Mouse (Mus musculus): ENCODE results near the gene Cracr2a.
A peak's percentile ranks its signal among the peaks of the same experiment; 100 is the strongest.

Gene Cracr2a

DNA sequence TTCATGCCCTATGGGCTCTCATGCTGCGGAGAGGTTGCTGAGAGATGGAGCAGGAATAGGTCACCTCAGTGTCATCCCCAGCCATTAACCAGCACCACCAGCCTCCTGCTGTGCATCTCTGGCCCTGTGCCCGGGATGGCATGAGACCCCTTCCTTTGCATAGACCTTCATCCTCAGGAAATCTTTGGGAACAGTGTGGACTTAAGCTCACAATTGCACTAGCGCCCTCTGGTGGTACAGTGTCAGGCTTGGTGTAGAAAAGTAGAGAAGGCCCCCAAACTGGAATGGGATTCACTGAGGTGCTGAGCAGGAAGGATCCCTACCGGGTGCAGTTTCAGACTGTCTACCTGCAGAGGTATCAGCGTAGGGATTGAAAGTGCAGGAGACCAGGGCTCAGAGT is 64.0 kb downstream of the Cracr2a start:
- DNase-seq (ENCODE audit: low read depth, low spot score) = peak; percentile 49

DNA sequence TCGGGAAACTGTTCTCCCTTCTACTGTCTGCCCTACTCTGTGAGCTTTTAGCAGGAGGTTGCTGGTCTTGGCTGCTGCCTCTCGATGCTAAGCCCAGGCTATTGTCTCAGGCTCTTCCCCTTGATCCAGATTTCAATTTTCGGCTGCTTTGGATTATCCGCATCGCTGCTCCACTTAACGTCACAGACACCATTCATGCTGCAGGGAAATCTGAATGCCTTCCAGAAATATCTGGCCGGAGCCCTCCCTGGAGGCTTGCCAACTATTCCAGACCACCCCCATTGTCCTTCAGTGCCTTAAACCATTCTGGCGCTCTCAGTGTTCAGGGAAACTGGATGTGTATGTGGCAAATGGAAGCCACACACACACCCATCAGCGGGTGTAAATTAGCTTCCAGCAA is 66.3 kb downstream of the Cracr2a start:
- DNase-seq (ENCODE audit: low read depth, low spot score) = no peak

DNA sequence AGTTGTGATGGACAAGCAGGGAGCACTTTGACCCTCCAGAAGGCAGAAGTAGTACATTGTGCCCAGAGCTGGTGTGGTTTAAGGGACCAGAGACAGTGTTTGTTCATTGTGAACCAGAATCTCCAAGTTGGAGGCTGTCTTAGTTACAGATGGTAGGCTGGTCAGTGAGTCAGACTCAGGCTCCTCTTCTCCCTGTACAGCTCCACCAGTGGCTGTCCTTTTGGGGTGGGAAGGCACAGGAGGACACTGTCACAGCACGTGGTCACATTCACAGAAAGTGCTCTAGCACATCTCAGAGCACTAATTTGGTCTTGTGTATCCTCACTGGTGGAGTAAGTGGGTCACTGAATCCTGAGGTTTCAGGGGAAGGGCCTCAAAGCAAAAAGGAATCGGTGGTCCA is 68.1 kb downstream of the Cracr2a start:
- no peak for DNase-seq (ENCODE audit: low read depth, low spot score)

DNA sequence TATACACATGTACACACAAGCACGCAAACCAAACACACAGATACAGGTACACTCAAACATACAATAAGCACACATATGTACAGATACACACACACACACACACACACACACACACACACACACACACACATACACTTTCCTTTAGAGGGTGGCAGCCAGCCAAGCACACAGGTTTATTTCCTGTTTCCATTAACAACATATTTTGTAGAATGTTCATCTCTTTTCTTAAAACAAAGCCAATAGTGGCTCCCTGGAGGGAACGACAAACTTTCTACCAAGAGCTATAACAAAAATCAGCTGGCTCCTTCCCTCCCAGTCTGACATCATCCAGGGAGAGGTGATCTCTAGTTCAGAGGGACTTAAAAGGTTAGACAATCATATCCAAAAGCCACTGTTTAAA is 73.7 kb downstream of the Cracr2a start:
- no peak for DNase-seq (ENCODE audit: low read depth, low spot score)

DNA sequence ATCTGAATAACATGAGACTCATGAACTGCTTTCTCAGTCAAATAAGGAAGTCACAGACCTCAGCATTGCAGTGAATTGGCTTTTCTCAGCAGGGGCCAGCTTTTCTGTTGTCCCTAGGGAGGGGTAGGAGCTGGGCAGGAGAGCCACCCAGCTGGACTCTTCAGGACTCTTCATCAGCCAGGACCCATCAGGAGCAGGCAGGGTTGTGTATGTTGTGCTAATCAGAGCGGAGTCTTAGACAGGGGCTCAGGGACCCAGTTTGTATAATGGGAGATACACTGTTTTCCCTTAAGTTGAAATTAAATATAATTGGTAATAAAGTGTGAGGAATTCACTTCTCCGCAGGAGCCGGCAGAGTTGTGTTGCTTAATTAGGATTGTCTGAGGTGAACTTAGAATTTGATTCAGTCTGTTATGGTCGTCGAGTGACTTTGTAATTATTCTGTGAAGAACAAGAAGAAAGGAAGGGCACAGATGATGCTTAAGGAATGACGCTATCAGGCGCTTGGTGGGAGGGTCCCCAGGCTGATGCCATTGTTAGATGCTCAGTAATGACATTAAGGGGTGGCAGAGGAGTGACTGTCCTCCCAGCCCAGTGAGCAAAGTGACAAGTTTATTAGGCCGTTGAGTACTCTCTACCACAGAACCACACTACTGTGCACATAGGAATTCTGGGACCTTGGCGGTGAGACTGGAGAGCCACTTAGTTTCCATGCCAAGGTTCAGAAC is 74.5 kb downstream of the Cracr2a start:
- DNase-seq (ENCODE audit: low read depth, low spot score) = no peak

DNA sequence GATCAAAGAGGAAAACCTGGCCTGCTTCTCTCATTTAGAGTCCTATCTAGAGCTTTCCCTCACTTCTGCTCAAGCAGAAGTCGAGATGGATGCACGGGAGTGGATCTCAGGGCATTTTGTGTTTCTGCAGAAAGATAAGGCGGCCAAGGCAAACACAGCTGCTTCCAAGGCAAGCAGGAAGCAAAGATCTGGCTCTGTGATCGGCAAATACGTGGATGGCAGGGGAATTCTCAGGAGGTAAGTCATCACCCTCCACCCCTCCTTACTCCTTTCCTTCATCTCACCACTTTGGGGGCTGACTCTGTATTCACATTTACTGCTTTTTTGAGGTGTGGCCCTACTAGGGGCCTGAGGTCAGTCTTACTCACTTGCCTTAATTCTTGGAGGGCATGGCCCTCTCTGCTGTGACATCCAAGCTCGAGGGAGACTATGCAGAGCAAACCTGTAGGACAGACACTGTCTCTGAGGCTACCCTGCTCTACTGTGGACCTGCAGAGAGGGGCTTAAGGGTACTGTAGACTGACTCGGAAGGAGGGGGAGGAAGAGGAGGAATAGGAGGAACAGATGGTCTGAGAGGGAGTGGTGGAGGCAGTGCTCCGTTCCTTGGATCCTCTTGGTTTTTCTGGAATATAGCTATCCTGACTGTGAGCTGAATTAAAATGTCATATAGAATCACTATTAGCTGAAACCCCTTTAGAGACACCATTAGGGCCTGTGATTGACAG is 80.1 kb downstream of the Cracr2a start:
- DNase-seq (ENCODE audit: low read depth, low spot score) = no peak

DNA sequence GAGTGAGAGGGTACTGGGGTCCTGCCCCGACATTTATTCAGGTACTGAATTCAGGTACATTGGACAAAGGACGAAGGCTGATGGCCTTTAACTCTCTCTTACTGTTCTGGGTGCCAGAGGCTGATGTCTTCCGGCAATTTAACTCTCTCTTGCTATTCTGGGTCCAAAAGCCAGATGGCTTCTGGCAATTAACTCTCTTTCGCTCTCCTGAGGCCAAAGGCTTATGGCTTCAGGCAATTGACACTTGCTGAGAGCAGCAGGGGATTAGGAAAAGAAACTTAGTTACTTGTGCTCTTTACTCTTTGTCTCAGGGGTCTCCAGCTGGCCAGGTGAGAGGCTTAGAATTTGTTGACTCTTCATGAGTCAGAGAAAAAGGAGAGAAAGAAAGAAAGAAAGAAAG is 94.8 kb downstream of the Cracr2a start:
- DNase-seq (ENCODE audit: low read depth, low spot score) = no peak

DNA sequence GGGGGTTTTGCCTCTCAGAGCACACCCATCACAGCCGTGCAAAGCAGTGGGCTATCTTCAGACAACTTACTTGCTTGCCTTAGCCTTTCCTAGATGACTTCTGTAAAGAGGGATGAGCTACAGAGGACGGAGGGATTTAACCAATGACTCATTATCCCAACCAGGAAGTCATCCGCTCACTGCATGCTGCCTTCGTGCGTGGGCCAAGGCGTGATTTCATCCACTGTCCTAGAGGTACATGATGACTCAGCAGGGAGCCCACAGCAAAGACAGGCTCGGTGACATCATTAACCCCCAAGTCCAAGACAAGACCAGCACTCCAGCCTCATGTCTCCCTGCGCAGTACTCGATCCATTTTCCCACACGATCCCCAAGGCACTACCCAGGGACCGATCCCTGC is 96.0 kb downstream of the Cracr2a start:
- no peak for DNase-seq (ENCODE audit: low read depth, low spot score)

DNA sequence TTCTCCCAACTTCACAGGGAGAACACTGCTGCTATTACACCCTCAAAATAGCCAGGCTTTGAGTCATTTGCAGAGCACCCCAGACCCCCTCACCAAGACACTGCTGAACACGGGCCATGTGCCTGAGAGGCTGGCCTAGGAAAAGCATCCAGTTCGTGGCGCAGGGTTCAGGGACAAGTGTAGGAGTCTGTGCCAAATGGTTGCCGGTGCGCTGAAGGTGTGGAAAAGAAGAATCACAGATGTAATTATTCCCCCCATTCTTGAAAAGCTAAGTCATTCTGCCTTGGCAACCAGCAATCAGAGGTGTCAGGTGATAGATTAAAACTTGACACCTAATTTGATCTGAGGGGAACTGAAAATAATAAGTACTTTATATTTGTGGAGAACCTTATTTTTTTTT is 98.3 kb downstream of the Cracr2a start:
- DNase-seq (ENCODE audit: low read depth, low spot score) = no peak

DNA sequence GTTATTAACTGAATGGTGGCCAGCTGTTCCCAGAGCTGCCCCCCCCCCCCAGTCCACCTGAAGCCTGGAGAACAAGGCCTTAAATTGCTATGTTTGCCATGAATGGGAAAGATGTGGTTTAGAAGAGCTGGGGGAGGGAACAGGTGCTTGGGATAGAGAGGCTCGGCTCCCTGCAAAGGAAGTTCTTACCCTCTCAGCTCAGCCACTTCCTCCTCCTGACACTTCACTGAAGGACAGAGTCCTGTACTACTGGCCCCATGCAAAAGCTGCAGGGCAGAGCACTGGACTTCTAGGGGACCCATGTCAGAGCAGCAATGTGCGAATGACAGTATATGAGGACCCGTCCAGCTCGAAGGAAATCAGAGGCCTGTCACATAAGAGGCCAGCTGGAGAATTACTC is 98.8 kb downstream of the Cracr2a start:
- no peak for DNase-seq (ENCODE audit: low read depth, low spot score)

DNA sequence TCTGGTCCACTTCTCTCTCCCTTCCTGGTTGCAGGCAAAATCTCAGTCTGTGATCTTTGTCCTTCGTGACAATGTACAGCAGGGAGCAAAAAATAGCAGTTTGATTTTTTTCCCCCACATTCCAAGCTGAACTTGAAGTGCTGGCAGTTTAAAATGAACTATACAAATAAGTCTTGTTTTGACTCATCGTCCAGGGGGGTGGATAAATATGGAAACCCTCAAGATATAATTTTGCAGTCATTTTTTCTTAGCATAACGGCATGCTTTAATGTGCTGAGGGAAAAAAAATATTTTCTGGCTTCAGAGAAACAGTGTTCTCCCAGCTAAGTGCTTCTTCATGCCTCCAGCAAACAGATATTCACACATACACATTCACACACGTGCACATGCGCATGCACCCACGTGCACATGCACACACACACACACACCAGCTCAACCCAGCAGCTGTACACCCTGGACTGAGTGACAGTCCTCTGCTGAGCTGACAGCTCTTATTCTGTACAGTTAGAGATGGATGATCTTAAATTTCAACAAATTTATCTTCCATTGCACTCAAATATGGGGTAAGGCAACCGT is 100.7 kb downstream of the Cracr2a start:
- DNase-seq (ENCODE audit: low read depth, low spot score) = no peak

DNA sequence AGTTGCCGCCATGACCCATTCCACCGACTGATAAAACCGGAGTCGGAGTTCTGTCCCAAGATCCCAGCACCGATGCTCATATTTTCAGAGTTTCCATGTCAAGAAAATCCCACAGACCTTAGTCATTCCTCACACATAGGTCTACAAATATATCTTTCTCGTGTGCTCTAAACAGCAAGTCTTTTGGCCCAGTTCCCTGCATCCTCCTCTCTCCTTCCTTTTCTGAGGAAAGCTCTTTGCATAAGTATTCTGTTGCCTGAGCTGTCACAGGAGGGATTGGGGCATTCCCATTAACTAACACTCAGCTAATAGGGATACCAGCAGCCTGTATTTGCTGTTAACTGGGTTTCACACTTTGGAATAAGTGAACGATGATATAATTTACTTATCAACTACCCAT is 102.1 kb downstream of the Cracr2a start:
- DNase-seq (ENCODE audit: low read depth, low spot score) = no peak

DNA sequence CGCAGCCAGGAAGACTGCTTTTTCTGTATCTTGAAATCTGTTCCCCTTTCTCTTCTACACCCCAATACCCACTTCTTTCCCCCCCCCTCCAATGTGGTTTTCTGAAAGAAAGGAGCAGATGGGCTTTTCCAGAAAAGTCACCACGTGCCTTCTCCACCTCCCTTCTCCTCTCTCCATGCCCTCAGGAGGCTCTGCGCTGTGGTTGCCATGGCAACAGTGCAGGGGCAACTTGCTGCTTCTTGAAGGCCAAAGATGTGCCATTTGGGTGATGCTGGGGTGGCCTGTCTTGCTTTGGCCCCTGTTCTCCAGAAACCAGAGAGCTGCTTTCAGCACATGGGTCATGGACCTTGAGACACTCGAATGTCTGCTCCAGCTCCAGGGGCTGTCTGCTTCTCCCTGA is 108.2 kb downstream of the Cracr2a start:
- DNase-seq (ENCODE audit: low read depth, low spot score) = no peak

DNA sequence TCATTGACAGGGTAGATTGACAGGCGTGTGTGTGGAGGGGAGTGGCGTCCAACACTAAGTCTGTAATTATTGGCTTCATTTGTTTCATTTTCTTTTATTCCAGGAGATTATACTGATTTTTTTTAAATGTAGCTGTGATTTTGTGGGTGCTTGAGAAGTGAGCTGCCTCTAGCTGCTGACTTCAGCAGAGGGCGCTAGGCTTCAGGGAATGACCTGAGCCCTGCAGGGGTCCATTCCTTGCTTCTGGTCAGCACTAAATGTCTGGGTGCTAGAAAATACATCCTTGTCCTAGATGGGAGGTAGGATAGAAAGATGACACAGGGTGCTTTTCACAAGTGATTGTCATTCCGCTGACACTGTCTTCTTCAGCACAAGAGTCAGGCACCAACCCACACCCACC is 108.9 kb downstream of the Cracr2a start:
- no peak for DNase-seq (ENCODE audit: low read depth, low spot score)

DNA sequence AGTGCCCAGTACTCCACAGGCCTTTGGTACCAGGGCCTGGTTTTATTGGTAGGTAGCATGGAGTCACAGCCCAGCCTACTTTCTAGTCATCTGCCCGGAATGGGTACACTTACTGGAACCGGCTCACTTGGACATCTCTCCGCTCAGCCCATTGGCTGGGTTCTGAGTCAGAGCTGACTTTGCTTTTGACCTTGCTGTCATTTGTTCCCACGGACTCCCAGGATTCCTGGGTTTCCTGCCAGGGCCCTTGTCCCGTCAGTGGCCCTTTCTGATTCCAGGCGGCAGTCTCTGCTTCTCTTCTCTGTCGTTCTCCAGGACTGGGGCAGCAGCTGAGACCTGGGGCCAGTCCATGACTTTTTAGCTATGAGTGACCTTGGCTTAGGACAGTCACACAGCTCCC is 110.9 kb downstream of the Cracr2a start:
- DNase-seq (ENCODE audit: low read depth, low spot score) = no peak

DNA sequence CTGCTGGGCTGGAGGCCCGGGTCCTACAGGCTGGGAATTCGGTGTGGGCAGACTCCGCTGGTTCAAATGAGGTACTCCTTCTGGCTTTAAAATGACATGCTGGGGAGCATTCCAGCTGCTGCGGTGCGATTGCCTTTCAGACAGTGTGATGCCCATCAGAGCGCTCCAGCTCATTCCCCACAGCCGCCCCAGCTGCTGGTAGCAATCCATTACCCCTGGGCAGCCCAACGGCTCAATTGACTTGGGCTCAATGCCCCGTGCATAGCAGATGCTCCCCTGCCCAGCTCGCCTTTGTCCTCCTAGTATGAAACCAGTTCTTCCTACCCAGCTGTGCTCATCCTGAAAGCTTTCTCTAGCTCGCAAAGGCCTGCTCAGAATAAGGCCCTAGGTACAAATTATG is 115.7 kb downstream of the Cracr2a start:
- no peak for DNase-seq (ENCODE audit: low read depth, low spot score)

DNA sequence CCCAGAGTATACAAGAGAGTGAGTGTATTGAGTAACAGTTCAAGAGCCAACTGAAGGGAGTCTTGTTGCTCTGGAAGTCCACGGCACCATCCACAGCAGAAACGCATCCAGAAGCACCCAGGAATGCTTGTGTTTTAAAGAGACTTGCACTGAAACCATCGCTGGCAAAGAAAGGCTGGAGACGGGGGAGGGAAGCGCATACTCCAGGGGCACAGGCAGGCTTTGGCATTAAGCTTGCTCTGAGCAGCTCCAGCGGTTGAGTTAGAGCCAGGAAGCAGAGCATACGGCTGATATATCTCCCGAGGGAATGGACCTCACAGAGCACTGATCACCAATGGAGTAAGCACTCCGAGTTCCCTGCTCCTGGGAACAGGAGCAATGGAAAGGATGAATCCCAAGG is 117.2 kb downstream of the Cracr2a start:
- no peak for DNase-seq (ENCODE audit: low read depth, low spot score)

DNA sequence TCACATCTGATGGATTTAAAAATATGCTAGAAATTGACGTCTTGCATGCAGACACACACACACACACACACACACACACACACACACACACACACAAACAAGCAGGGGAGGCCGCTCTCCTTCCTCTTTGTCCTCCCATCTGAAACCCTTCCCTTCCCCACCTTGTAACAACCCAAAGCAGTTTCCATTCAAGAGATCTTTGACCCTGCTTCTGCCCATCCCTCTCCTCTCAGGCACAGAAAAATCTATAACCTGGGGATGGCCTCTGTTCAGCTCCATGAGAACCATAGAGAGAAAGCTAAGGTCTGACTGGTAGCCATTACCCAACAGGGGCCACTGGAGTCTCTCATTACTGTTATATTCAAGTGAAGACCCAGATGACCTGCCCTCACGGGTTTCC is 117.9 kb downstream of the Cracr2a start:
- no peak for DNase-seq (ENCODE audit: low read depth, low spot score)

DNA sequence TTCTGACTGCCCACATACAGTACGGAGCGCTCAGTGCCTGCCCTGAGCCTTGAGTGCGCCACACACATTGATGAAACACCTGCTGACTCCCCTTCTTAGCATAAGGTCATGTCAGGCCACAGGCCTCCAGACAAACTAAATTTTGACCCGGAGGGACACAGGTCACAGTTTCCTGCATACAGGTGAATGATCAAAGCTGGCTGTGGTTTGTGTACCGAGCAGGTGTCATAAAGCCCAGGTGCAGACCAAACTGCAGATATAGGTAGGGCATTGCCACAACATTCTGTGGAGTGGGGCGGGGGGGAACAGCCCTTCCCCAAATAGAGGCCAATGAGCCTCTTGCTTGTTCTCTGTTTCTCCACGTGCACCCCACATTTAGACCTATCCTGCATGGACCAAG is 119.6 kb downstream of the Cracr2a start:
- no peak for DNase-seq (ENCODE audit: low read depth, low spot score)

DNA sequence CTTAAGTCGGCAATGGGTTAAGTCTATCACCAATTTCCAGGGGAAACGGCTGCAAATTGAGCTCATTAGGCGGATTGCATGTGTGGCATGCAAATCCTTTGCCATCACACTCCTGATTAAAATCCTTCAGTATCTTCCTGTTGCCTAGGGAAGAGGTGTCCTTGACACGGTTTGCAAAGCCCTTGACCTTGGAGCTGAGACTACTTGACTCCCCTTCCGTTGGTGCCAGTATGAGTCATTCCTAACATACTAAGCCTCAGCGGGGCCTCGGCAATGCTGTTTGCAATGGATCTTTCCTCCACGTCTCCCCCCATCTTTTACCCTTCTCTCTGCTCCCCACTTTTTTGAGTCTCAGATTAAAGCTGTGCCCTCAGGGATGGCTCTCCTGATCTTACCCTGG is 122.4 kb downstream of the Cracr2a start:
- no peak for DNase-seq (ENCODE audit: low read depth, low spot score)

DNA sequence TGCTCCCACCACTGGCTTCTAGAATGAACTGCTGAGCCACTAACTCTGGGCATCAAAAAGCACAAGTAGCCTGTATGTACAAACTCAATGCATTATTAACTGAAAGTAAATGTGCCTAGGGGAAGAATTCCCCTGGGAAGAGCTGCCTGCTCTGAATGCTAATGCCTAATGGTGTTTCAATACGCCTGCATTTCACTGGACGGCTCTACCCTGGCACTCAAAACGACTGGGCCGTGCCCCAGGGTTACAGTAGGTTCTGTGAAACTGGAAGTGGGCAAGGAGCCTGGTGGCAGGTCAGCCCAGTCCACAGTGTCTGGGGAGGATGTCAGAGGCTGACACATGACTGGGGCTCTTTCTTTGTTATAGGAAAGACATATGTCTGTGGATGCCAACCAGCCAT is 123.8 kb downstream of the Cracr2a start:
- no peak for DNase-seq (ENCODE audit: low read depth, low spot score)

DNA sequence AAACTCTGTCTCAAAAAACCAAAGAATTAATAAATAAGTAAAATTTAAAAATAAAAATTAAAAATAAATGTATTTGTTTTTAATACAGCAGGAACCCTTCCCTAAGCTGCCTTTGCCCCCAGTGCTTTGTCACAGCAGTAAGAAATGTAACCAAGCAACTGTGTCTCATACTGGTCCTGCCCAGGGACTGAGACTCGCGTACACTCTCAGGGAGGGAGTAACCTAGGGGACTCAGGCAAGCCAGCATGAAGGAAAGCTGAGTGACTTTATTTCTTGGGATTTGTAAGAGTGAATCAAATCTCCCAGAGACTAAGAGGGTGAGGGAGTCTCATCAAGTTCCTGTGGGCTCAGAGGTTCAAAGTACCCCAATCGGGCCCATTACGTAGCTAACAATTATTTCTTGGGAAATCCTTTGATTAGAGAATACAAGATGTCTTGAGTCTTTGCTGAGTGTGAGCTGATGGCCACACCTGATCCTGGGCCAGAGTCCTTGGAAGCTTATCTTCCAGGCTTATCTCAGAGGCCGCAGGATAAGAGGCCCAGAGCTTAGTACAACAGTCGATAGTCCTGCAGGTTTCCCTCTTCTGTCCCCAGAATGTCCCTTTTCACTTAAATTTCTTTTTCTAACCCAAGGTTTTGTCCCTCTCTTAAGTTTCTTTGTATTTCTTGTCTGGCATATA is 126.2 kb downstream of the Cracr2a start:
- no peak for DNase-seq (ENCODE audit: low read depth, low spot score)

DNA sequence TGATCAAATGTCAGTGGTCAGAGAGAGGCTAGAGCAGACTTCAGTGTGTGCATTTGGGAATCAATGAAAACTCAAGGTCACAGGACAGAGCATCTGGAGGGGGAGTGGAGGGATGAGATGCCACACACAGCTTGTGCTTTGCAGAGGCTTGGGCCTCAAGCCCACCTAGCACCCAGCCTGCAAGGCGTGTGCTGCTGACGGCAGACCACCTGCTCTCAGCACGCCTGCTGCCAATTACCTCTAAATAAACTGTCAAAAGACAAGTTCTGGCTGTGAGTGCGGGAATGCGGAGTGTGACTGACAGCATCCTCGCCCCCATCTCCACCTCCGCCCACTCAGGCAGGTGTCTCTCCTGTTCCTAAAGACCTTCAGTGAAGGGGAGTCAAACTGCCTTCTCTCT is 131.2 kb downstream of the Cracr2a start:
- no peak for DNase-seq (ENCODE audit: low read depth, low spot score)
